Mouse (Mus musculus): Measurements from ENCODE around the gene Tmed9. TPM values are rescaled to one million over a fixed set of nuclear protein-coding genes. Genes with fewer than 3 reads are reported as not detected.
"Not testable (repeated sequence)": the region's sequence is repeated elsewhere in the genome, so short reads cannot be mapped to it uniquely, and the experiment has no call there.

Tmed9 gene
- total RNA-seq, 2 experiments from 2014 or later: 128 to 141 TPM

DNA sequence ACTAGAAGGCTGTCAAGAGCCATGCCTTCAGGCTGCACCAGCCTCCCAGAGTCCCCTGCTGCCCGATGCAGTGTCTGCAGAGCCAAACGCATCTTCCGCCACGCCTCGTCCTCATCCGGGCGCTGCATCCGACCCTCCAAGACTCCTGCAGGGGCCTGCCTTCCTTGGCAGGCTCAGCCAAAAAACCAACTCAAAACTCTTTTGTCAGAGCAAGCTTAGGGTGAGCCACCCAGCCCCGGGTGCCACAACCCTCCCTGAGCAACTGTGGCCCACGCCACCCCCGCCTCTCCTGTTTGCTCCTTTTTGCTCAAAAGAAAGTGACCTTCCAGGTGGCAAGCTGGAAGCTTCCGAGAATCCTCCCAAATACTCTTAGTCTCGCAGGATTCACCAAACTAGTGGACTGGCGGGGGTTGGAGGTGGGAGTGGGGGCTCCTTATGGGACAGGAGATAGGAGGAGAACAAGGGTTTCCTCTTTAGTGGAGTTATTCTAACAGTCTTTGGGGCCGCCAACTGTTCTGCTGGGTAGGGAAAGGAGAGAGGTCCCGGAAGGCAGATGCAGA lies 3.7 kb upstream of the Tmed9 start:
- TF ChIP-seq CTCF (IDR thresholded peaks at IDR 0.05): no peak
- DNase-seq (ENCODE audit: extremely low spot score in 1 of 2, low spot score in 2 of 2): peak; percentile 25 to 26
- Histone ChIP-seq H3K27ac (no peak overlapping the region; the same call in 1 of the 2 replicates), H3K4me3 (peak overlapping the region; percentile 92)
- intact Hi-C loops (cut with DNase I): loop anchor here (2.0 kb wide), 1 partner anchor 23 kb away; no protein-coding TSS in a partner anchor

DNA sequence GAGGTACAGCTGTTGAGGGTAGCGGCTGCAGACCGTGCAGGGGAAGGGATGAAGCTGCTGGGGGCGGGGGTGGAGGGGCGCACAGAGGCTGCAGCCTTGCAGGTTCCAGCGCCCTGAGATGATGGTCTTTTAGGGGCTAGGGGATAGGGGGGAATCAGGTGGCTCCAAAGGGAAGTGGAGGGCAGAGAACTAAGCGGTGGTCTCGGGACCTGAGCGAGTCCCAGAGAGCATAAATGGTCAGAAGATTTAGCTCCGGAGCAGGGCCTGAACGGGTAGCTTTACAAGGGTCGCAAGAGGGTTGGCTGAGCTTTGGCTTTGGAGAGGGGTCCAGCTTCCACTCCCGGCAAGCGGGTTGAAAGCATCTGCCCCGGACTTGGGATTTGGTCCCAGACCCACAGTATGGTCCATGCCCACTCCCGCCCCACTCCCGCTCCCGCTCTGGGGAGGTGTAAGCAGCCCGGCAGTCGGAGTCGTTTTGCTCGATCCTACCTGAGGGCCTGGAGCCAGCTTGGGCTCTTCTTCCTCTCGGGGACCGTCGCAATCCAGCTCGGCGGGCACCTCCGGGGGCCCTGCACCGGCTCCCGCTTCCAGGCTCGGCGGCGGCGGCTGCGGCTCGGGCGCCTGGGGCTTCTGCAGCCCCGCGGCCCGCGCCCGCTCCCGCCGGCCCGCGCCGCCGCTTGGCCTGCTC lies 3.1 kb upstream of the Tmed9 start:
- peak in 1 of 2 experiments; percentile 37 for DNase-seq (ENCODE audit: extremely low spot score in 1 of 2, low spot score in 2 of 2)
- Histone ChIP-seq H3K4me3 (peak overlapping the region; percentile 92), H3K27ac (peak overlapping the region; percentile 76)
- intact Hi-C loops (cut with DNase I): loop anchor here (2.0 kb wide), 1 partner anchor 22 kb away; no protein-coding TSS in a partner anchor
- TF ChIP-seq CTCF (IDR thresholded peaks at IDR 0.05): no peak

DNA sequence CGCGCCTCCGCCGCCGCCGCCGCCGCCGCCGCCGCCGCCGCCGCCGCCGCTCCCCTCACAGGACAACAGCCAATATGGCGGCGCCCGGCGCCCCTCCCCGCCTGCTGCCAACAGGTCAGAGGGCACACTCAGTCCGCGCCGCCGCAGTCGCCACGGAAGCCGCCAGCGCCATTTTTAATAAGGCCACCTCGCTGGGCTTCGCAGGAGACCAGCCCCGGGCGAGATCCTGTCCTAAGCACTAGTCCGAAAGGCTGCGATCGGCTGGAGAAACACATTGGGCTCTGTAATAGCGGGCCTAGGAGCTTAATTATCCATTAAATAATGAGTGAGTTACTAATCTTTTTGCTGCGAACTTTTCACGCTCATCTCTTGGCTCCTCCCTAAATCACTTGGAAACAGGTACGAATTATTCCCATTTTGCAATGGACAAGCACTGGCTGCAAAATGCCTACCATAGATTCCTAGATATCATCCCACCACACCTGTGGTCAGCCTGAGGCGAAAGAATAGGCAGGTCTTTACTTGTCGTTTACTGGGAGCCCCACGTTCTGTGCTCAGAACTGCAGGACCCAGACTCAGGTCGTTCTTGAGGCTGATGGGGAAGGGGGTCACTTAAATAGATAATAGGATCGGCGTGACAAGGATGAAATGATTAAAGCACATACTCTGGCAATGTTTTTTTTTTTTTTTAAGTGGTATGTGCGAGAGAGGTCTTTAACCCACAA lies 2.3 kb upstream of the Tmed9 start, which contains the start of gene Fam193b:
Gene Fam193b, minus strand, starts transcription at position 94 of the 725 bp plus-strand sequence.
- TF ChIP-seq CTCF (IDR thresholded peaks at IDR 0.05): no peak
- peak within 1 kb of the TSS; percentile 88 for H3K27ac ChIP-seq
- DNase-seq (ENCODE audit: extremely low spot score in 1 of 2, low spot score in 2 of 2): peak; percentile 94
- intact Hi-C loops (cut with DNase I): loop anchor here (2.0 kb wide), 1 partner anchor 22 kb away; no protein-coding TSS in a partner anchor
- H3K4me3 ChIP-seq: peak within 1 kb of the TSS; percentile 92

DNA sequence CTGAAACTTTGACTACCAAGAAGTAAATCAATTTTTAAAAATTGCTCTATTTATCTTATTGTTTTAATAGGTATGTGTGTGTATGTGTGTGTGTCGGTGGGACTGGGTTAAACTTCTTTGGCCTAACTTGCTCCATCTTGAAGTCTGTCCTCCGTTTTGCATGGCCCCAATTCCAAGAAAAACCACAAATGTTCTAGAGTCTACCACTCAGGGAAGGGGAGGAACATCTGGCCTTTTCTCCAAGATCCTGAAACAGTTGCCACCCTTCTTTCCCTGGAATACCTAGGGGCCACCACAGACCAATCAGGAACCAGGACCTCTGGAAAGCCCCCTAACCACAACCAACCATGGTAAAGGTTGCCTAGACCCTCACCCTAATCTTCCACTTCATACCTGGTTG lies 1.6 kb upstream of the Tmed9 start:
- DNase-seq (ENCODE audit: extremely low spot score in 1 of 2, low spot score in 2 of 2): no peak
- intact Hi-C loops (cut with DNase I): loop anchor here (2.0 kb wide), 1 partner anchor 21 kb away; no protein-coding TSS in a partner anchor
- TF ChIP-seq CTCF (IDR thresholded peaks at IDR 0.05): no peak
- no peak overlapping the region for H3K27ac ChIP-seq
- H3K4me3 ChIP-seq: peak overlapping the region; percentile 92; the same call in 1 of the 2 replicates

DNA sequence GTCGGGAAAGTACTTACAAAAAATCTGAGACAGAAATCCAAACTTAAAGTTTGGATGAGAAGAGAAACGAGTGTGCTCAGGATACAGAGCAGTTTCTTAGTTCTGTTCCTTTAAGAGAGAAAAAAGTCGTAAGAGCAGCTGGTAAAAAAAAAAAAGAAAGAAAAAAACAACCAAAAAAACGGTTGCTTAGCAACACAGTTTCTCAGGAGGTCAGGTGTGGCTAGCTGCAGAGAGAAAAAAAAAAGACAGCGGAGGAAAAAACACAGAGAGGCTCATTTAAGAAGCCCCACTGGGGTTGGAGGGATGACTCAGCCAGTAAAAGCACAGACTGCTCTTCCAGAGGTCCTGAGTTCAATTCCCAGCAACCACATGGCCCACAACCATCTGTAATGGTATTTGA lies 789 bp downstream of the Tmed9 start:
- DNase-seq (ENCODE audit: extremely low spot score in 1 of 2, low spot score in 2 of 2): no peak
- intact Hi-C loops (cut with DNase I): no loop called here
- Histone ChIP-seq H3K27ac (no peak overlapping the region), H3K4me3 (no peak overlapping the region)
- no peak for TF ChIP-seq CTCF (IDR thresholded peaks at IDR 0.05)

DNA sequence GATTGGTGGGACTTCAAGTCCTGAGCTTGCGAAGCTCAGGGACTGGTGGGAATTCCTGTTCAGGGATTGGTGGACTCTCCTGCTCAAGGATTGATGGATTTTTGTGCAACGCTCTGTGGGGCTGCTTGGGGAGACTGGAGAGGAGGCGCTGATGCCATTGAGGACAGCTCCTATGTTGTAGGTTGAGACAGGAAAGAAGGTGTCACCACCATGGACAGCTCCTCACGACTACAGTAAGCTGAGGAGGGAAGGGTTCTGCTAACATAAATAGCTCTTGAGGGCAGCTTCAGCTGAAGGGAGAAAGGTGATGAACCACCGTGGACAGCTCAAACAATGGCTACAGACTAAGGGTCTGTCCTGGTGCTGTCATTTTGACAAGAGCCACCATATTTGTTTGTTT lies 2.4 kb downstream of the Tmed9 start:
- Histone ChIP-seq H3K4me3 (no peak overlapping the region), H3K27ac (no peak overlapping the region)
- no peak for TF ChIP-seq CTCF (IDR thresholded peaks at IDR 0.05)
- intact Hi-C loops (cut with DNase I): no loop called here
- no peak for DNase-seq (ENCODE audit: extremely low spot score in 1 of 2, low spot score in 2 of 2)

DNA sequence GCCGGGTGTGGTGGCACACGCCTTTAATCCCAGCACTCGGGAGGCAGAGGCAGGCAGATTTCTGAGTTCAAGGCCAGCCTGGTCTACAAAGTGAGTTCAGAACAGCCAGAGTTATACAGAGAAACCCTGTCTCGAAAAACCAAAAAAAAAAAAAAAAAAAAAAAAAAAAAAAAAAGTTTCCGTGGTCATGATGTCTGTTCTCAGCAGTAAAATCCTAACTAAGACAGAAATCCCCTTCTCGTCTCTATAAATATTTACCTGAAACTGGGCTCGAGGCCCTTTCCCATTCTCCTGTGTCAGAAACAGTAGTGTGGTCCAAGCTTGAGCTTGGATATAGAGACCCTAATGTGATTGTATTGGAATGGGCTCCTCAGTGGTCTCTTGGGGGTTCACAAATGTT lies 3.3 kb downstream of the Tmed9 start:
- DNase-seq (ENCODE audit: extremely low spot score in 1 of 2, low spot score in 2 of 2); intact Hi-C loops (cut with DNase I); H3K4me3 ChIP-seq; H3K27ac ChIP-seq: not testable (repeated sequence)

DNA sequence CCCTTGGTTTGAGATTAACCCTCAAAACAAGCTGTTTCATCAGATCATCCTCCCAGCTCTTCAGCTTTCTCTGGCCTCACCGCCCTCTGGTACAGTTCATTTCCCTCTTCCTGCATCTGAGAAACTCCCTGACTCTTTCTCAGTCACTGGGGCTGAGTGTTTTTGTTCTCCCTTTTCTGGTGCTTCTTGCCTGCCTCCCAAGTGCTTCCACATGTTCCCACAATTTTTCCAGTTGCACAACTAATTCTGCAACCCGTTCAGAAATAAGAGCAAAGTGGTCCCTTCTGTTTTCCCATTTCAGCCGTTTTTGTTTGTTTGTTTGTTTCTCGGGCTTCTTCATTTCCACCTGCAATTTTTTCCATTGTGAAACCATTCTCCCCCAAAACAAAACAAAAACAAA lies 4.6 kb downstream of the Tmed9 start:
- H3K4me3 ChIP-seq: no peak overlapping the region
- no peak for DNase-seq (ENCODE audit: extremely low spot score in 1 of 2, low spot score in 2 of 2)
- intact Hi-C loops (cut with DNase I): no loop called here
- H3K27ac ChIP-seq: no peak overlapping the region
- no peak for TF ChIP-seq CTCF (IDR thresholded peaks at IDR 0.05)

DNA sequence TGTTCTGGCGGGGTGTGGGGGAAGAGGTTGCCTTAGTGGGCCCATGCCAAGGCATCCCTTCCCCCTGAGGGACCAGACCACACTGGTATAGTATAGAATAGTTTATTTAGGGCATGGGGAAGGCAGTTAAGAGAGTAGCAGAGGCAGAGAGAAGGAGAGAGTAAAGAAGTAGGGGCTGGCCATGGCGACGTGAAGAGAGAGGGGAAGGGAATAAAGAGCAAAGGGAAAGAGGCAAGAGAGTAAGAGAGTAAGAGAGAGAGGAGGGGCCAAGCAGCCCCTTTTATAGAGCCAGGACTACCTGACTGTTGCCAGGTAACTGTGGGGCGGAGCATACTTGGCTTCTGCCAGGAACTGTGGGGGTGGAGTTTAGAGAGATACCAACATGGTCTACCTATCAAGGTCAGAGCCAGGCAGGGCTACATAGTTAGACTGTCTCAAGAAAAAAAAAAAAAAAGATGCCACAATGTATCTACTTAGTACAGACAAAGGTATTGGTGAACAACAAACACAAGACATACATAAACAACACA lies 18.5 kb downstream of the Tmed9 start:
- intact Hi-C loops (cut with DNase I): loop anchor here (2.0 kb wide), 1 partner anchor 21 kb away; the partner anchor contains the start of gene Fam193b
- no peak for DNase-seq (ENCODE audit: extremely low spot score in 1 of 2, low spot score in 2 of 2)
- H3K4me3 ChIP-seq: no peak overlapping the region
- H3K27ac ChIP-seq: no peak overlapping the region
- no peak for TF ChIP-seq CTCF (IDR thresholded peaks at IDR 0.05)

DNA sequence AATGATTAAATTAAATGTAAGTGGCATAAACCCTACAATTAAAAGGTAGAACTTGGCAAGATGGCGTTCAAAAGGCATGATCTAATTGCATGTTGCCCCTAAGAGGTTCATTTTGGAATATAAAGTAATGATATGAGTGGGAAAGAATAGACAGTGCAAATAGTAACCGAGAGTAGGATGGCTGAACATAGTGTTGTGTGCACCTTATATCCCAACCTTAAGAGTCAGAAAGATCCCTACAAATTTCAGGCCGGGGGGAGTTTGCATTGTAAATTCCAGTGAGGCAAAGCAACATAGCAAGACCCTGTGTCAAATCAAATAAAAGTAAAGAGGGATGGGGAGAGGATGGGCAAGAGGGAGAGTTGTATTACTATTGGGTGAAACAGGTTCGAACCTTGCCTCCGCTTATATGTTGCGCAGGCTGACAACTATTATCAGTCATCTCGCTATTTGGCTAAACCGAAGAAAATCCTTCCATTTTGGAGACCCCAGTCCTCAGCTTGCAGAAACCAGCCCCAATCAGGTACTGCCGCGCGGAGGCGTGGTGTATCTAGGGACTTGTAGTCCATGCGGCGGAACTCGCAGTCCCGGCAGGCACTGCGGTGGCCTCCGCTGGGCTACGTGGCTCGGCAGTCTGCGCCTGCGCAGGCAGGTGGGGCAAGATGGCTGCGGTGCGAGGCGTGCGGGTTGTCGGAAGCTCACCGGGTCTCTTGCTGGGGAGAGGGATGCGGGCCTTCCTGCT lies 19.2 kb downstream of the Tmed9 start:
- intact Hi-C loops (cut with DNase I): loop anchor here (2.0 kb wide), 1 partner anchor 22 kb away; the partner anchor contains the start of gene Fam193b
- H3K4me3 ChIP-seq: peak overlapping the region; percentile 77
- peak; percentile 97 to 98 for DNase-seq (ENCODE audit: extremely low spot score in 1 of 2, low spot score in 2 of 2)
- TF ChIP-seq CTCF (IDR thresholded peaks at IDR 0.05): no peak; the same call in 1 of the 2 replicates
- H3K27ac ChIP-seq: peak overlapping the region; percentile 91

DNA sequence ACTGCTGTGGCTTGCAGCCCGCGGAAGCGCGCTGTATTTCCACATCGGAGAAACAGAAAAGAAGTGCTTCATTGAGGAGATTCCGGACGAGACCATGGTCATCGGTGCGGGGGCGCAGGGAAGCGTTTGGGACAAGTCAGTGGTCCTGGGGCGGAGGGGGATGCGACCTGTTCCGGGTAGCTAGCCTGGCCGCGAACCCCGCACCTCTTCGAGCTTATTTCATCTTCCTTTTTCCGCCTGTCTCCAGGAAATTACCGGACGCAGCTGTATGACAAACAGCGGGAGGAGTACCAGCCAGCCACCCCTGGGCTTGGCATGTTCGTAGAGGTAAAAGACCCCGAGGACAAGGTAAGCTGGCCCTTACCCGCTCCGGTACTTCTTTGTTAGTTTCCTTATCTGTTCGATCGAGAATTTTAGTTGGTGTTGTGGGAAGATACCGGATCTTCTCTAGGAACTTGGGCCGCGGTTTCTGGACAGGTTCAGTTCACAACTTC lies 19.8 kb downstream of the Tmed9 start:
- Histone ChIP-seq H3K4me3 (peak overlapping the region; percentile 77), H3K27ac (peak overlapping the region; percentile 91)
- intact Hi-C loops (cut with DNase I): loop anchor here (2.0 kb wide), 1 partner anchor 22 kb away; the partner anchor contains the start of gene Fam193b
- TF ChIP-seq CTCF (IDR thresholded peaks at IDR 0.05): no peak
- DNase-seq (ENCODE audit: extremely low spot score in 1 of 2, low spot score in 2 of 2): no peak
